ENCODE assay signal across 21 mouse cellular contexts in genomic region chr14:21674471-21674870, GRCm38 (mm10). TPM values are rescaled to one million over a fixed set of nuclear protein-coding genes. Genes with fewer than 3 reads are reported as not detected.
A peak's percentile ranks its signal among the peaks of the same experiment; 100 is the strongest.
DNase-seq lines count a peak whose midpoint lies in the region; TF ChIP-seq lines count a peak whose summit lies in the region.
"Had no signal": no experiment of that assay in that cellular context is flagged by ENCODE, and none has a peak within 500 bp of the region (broad histone marks: within the 10 kb centered on the region; RNA-seq: fewer than 3 reads in every experiment).

No protein-coding gene starts in this region.

- intact Hi-C loops in gastrocnemius, adult 2 months (cut with DNase I) = no loop called here
- intact Hi-C loops in gastrocnemius, postnatal 36 days (cut with DNase I) = no loop called here
- intact Hi-C loops in left cerebral cortex, adult 2 months (cut with DNase I) = loop anchor here (10.0 kb wide), 1 partner anchor 60 kb away; no protein-coding TSS in a partner anchor
- intact Hi-C loops in left cerebral cortex, postnatal 10 days (cut with DNase I) = no loop called here

- no peak for DNase-seq in gastrocnemius, adult 2 months
- DNase-seq in gastrocnemius, postnatal 36 days = no peak
- no peak for DNase-seq in left cerebral cortex, adult 2 months (ENCODE audit: extremely low spot score in 1 of 2, low spot score in 2 of 2)
- DNase-seq in left cerebral cortex, postnatal 10 days (ENCODE audit: extremely low spot score in 1 of 2, low spot score in 2 of 2) = no peak
- DNase-seq in brain, embryonic 14.5 days (ENCODE audit: low read depth) = peak; percentile 74
- DNase-seq in forelimb bud, embryonic 11.5 days (ENCODE audit: low read depth, low spot score) = peak; percentile 47
- no peak for DNase-seq in testis, postnatal 14 days (ENCODE audit: low spot score)
- no peak for DNase-seq in embryo, embryonic 9.5 days (ENCODE audit: extremely low spot score)
- DNase-seq: adrenal gland, adult 2 months; cerebellum, postnatal 25 days; heart, postnatal 36 days; kidney, adult 2 months; lung, postnatal 36 days; right cerebral cortex, adult 18-20 months; spleen, adult 18-20 months had no signal

- no peak overlapping the region for H3K4me3 ChIP-seq in gastrocnemius, adult 2 months
- H3K4me3 ChIP-seq in left cerebral cortex, adult 2 months = no peak overlapping the region
- H3K4me3 ChIP-seq: heart, embryonic 13.5 days had no signal

- TF ChIP-seq POLR2A in brain, embryonic 14.5 days (IDR thresholded peaks at IDR 0.05; ENCODE audit: borderline replicate concordance, extremely low read depth, insufficient read depth, insufficient read length, poor library complexity, severe bottlenecking) = no peak

- H3K27ac ChIP-seq in gastrocnemius, adult 2 months = no peak overlapping the region
- peak overlapping the region; percentile 6; the same call in 1 of the 2 replicates for H3K27ac ChIP-seq in left cerebral cortex, adult 2 months
- H3K27ac ChIP-seq: heart, embryonic 13.5 days; liver, embryonic 14.5 days had no signal

- 0 out of 2 replicates have a peak, but pooled peaks have one; percentile 14 for TF ChIP-seq CTCF in gastrocnemius, adult 2 months (IDR thresholded peaks at IDR 0.05)
- peak; percentile 8; the same call in 1 of the 2 replicates for TF ChIP-seq CTCF in left cerebral cortex, adult 2 months (IDR thresholded peaks at IDR 0.05)
- no peak; the same call in 1 of the 2 replicates for TF ChIP-seq CTCF in brain, embryonic 14.5 days (IDR thresholded peaks at IDR 0.05; ENCODE audit: borderline replicate concordance, extremely low read depth, insufficient read depth, insufficient read length)

RNA-seq across cellular contexts. Expression of gene Dupd1, which starts 39.9 kb away (rescaled TPM):
- total RNA-seq in gastrocnemius, adult 2 months (2021) = 10 to 100 TPM; 33.6 to 58.6 TPM
- total RNA-seq in gastrocnemius, postnatal 36 days (2021) = 10 to 100 TPM; 39.1 to 62.1 TPM
- not detected for total RNA-seq in left cerebral cortex, adult 2 months (2021)
- not detected for total RNA-seq in left cerebral cortex, postnatal 10 days (2021)
- polyA plus RNA-seq in brain, embryonic 14.5 days (2012; rRNA removed) = 0.08 and 0.10 TPM in 2 replicates
- total RNA-seq: CH12.LX; heart, postnatal 36 days had no signal
- polyA plus RNA-seq: hindbrain, embryonic 16.5 days; liver, embryonic 14.5 days; midbrain, embryonic 11.5 days; stomach, embryonic 14.5 days had no signal

Comparison
In these comparisons a context has a peak if more than half of its experiments do, and no peak if none do; other contexts are left out.
1. DNase-seq: peak in brain, embryonic 14.5 days (single experiment) and forelimb bud, embryonic 11.5 days (single experiment); none in gastrocnemius, adult 2 months (single experiment), gastrocnemius, postnatal 36 days (0 of 2), left cerebral cortex, adult 2 months (0 of 2), left cerebral cortex, postnatal 10 days (0 of 2), testis, postnatal 14 days (single experiment) and embryo, embryonic 9.5 days (single experiment).
2. RNA of gene Dupd1, which starts 39.9 kb away (total RNA-seq): 39.1 to 62.1 TPM in gastrocnemius, postnatal 36 days and 33.6 to 58.6 TPM in gastrocnemius, adult 2 months; not detected in left cerebral cortex, adult 2 months and not detected in left cerebral cortex, postnatal 10 days; every median in the first group is over 10 times any median in the second.